Mouse (Mus musculus) layer of hippocampus, postnatal 36 days (tissue): Measurements from ENCODE around the gene Bap1. TPM values are rescaled to one million over a fixed set of nuclear protein-coding genes. Genes with fewer than 3 reads are reported as not detected.

Experiments
- DNase-seq, 2 experiments: peaks; one replicate each; pipeline ENCODE4 v3.0.0; 2022
- total RNA-seq, 2 experiments: library from RNA; stranded (reverse); gene quantifications; 2 replicates each; pipeline ENCODE4 v1.2.3; 2021

Gene Bap1
- total RNA-seq = 100 to 1,000 TPM; 132 to 134 TPM

GRCm38 (mm10) chr14:31251084-31251604 is at the start of gene Bap1, which contains the start of gene Phf7:
Bap1 (plus strand) TSS chr14:31251450.
Phf7 (minus strand) TSS chr14:31251317.
- DNase-seq = peak; percentile 96 to 97

- DNase-seq = no peak
Measured at GRCm38 (mm10) chr14:31204844-31205243, 46.4 kb upstream of the Bap1 start.

GRCm38 (mm10) chr14:31205244-31205561 is 46.0 kb upstream of the Bap1 start:
- no peak for DNase-seq

- peak; percentile 39 to 49 for DNase-seq
Measured at GRCm38 (mm10) chr14:31205562-31206467, 45.4 kb upstream of the Bap1 start.

- DNase-seq = peak; percentile 92
Measured at GRCm38 (mm10) chr14:31206472-31206981, 44.7 kb upstream of the Bap1 start.

GRCm38 (mm10) chr14:31207070-31207830 is 44.0 kb upstream of the Bap1 start:
- DNase-seq = no peak

GRCm38 (mm10) chr14:31208084-31208483 is 43.2 kb upstream of the Bap1 start, which contains the start of gene Tnnc1:
Tnnc1 (plus strand) TSS chr14:31208312.
- DNase-seq = no peak

- DNase-seq = no peak
Measured at GRCm38 (mm10) chr14:31209133-31209557, 42.1 kb upstream of the Bap1 start.

- no peak for DNase-seq
Measured at GRCm38 (mm10) chr14:31211854-31212253, 39.4 kb upstream of the Bap1 start.

- no peak for DNase-seq
Measured at GRCm38 (mm10) chr14:31212499-31212898, 38.8 kb upstream of the Bap1 start.

- no peak for DNase-seq
Measured at GRCm38 (mm10) chr14:31213868-31214267, 37.4 kb upstream of the Bap1 start.

- no peak for DNase-seq
Measured at GRCm38 (mm10) chr14:31214684-31215083, 36.6 kb upstream of the Bap1 start.

GRCm38 (mm10) chr14:31215157-31216002 is 35.9 kb upstream of the Bap1 start:
- DNase-seq = peak in 1 of 2 experiments; percentile 38

- DNase-seq = no peak
Measured at GRCm38 (mm10) chr14:31216846-31217245, 34.4 kb upstream of the Bap1 start, which contains the start of gene Nisch. Nisch (minus strand) TSS chr14:31216946.

GRCm38 (mm10) chr14:31217666-31218065 is 33.6 kb upstream of the Bap1 start, which contains the start of gene Sema3g:
Sema3g (plus strand) TSS chr14:31217860.
- DNase-seq = no peak

- peak; percentile 41 to 62 for DNase-seq
Measured at GRCm38 (mm10) chr14:31226978-31227377, 24.3 kb upstream of the Bap1 start.

GRCm38 (mm10) chr14:31228234-31228633 is 23.0 kb upstream of the Bap1 start:
- DNase-seq = no peak

- no peak for DNase-seq
Measured at GRCm38 (mm10) chr14:31230442-31230841, 20.8 kb upstream of the Bap1 start.

GRCm38 (mm10) chr14:31232404-31233069 is 18.7 kb upstream of the Bap1 start:
- no peak for DNase-seq

- no peak for DNase-seq
Measured at GRCm38 (mm10) chr14:31233070-31233995, 17.9 kb upstream of the Bap1 start.
